Mouse (Mus musculus) spleen, postnatal 10 days (tissue): ENCODE data around the gene Tmed9.

ENCODE experiments used
- DNase-seq, 2 experiments: peaks; one replicate each; pipeline ENCODE4 v3.0.0; 2021 to 2022; ENCODE audit warnings: low spot score in 2 of 2

The Tmed9 gene

DNA sequence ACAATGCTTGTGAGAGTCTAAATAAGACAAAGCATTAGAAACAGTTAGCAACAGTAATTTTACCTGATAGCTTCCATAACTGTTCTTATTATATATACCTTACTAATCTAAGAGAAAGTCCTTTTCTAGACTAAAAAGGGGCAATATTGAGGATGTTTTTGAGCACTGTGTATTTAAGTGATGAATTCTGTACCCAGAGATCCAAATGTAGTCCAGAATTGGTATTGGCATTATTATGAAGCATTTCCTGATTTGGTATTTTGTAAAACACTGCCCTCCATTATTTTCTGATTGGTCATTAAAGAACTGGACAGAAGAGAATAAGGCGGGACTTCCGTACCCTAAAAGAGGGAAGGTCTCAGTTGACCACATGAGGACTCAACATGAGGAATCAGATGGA, at the start of gene Tmed9:
Gene Tmed9, plus strand, starts transcription at position 301 of the 400 bp plus-strand sequence.
- no peak for DNase-seq

DNA sequence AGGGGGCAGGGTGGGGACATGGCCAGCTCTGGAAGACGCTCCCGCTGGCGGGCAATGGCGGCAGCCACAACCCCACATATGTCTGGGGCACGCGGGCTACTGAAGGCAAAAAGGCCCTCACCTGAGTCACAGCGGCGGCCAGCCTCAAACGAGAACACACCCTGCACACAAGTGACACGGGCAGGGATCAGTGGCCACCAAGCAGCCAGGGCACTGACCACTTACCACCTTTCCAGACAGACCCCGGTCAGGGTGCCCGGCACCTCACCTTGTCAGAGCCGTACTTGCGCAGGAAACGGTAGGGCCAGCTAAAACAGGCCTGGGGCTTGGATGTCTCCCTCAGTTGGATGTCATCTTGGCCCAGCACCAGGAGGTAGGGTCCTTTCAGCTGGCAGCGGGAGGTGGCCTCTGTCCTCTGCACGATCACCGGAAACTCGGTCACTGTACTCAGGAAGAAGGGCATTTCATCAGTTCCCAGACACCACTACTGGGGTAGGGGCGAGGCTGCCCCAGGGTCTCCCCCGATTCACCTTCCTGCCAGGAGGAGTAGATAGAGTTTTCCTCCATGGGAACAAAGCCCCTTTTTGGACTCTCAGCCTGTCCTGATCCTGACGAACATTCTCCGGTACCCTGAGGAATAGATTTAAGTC, 49.5 kb upstream of the Tmed9 start:
- no peak for DNase-seq

GRCm38 (mm10) chr13:55525733-55526553, 47.6 kb upstream of the Tmed9 start:
- no peak for DNase-seq

DNA sequence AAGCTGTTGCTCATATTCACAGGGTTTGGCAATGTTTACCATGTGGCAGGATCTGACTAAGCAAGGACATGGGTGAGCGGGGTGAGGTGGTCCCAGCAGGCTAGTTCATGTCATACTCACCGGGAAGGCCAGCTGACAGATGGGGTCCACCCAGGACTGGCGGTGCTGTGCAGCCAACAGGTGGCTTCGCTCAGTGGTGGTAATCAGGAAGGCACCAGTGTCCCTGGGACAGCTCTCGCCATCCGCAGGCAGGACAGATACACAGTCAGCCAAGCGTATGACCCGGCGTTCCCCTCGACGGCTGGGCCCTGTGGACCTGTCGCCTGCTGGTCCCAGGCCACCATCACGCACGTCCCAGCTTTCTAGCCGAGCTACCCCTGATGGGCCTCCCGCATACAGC, 46.3 kb upstream of the Tmed9 start:
- DNase-seq, result peak in 1 of 2 experiments; percentile 27

DNA sequence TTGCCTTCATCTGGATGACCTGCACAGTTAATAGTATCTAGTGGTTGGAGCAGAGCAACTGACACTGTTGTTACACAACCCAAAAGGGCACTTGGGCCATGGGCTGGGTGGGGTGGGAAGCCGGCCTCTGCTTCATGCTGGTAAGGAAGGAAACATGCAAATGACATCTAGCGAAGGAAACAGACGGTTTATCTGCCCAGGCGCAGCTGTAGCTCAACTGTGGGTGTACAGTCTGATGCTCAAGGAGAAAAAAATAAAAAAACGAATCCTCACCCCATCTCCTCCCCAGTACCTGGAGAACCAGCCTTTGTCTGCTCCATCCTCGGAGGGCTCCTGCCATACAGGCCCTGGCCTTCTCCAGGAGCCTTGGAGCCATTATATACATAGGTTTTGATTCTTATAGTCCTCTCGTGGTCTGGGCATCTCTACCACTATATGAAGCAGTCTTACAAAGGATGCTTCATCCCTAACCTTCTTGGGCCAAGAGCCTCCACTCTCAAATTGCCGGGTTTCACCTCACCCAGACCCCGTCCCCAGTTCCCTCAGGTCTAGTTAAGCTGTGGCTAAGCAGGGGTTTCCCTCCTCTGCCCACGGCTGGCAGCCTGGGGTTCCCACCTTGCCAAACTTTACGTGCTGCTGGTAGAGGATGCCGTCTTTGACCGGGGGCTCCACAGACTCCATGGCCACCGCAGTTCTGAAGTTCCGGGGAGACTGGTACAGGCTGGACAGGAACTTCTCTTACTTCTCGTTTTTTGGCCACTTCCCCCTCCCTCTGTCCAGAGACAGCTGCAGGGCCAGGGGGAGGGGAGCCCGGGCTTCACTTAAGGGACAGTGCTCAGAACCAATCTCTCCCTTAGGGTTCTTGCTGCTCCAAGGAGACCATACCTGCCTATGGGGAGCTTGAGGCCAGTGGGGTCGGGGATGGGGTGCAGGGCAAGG, 45.4 kb upstream of the Tmed9 start:
- DNase-seq, result peak; percentile 48 to 64

DNA sequence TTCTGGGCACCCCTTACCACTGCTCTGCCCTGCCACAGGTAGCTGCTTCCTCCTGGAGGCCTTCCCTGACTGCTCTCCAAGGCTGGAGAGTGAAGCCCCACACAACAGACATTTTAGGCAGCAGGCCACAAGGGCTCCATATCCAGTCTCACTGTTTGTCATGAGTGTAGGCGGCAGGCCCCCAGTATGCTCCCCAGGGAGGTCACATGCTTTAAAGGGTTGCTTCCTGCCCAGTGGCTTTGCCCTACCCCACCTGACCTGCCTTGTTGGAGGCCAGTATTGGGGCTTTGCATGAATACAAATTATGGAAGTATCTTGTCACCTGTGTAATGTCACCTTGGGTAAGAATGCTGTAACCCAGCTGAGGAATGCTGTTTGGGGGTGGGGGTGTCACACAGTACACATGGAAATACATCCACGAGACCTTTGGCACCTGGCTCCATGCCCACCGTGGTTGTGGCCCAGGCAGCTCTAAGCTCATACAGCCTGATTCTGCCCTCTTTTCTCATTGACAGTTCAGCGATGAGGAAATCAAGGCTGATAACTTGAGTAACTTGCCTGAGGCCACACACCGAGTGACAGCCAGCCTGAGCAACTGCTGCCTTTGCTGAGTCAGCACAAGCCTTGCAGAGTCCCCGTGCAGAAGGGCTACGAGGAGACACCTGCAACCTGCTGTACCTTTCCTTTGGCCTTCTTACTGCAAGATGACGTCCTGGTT, 44.2 kb upstream of the Tmed9 start, which contains the start of gene Dok3:
Gene Dok3, minus strand, starts transcription at position 99 of the 718 bp plus-strand sequence.
- peak; percentile 47 to 77 for DNase-seq

GRCm38 (mm10) chr13:55535191-55535590, 38.3 kb upstream of the Tmed9 start:
- DNase-seq, result no peak

DNA sequence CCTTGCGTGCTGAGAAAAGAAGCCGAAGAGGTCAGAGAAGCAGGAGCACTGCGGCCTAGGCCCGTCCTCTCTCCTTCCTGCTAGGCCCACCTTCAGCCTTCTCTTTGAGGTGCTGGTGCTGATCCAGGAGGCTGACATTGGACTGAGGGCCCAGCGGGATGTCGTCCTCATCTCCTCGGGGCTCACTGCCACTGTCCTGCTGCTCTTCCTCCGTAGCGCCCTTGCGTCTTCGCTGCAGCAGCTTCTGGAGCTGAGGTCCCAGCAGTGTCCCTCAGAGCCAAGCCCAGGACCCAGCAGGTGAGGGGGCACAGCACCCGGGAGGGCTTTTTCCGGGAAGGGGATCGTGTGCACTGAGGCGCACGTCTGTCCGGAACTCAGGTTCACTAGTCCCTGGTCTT, 37.7 kb upstream of the Tmed9 start:
- DNase-seq, result no peak

GRCm38 (mm10) chr13:55536194-55537175, 37.0 kb upstream of the Tmed9 start, which contains the start of gene Ddx41:
TSS of gene Ddx41 (minus strand) at chr13:55536658.
- peak; percentile 97 to 99 for DNase-seq

DNA sequence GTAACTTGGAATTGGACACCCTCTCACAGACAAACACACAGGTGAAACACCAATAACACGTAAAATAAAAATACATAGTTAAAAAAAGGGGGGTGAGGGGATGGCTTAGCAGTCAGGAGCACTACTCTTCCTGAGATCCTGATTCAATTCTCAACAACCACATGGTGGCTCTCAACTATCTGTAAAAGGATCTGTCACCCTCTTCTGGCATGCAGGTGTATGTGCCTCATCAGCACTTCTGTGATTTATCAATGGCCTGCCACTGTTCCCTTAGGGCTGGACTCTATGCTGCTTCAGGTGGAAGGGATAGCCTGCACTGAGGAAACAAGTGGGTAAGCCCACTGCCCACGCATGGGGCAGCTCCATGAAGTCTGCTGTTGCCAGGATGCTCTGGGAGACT, 32.6 kb upstream of the Tmed9 start:
- DNase-seq, result peak in 1 of 2 experiments; percentile 58

GRCm38 (mm10) chr13:55542891-55543290, 30.6 kb upstream of the Tmed9 start:
- no peak for DNase-seq

GRCm38 (mm10) chr13:55543447-55543846, 30.1 kb upstream of the Tmed9 start:
- DNase-seq, result no peak

GRCm38 (mm10) chr13:55544792-55545191, 28.7 kb upstream of the Tmed9 start:
- no peak for DNase-seq

DNA sequence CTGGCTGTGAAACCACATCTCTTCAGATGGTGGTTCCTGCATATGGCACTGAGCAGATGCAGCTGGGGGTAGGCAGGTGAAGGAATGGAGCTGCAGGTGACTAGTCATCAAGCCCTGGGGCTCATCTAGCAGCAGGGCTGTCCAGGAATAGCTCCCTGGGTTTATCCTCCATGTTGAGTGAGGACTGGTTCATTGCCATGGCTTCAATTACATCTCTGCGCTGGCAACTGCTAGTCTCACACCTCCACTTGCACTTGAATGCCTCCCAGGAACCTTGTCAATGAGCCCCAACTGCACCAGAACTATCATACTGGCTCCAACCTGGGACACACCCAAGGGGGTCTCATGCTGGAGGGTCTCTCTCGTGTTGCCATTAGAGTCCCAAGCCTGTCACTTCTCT, 25.6 kb upstream of the Tmed9 start:
- DNase-seq, result no peak

DNA sequence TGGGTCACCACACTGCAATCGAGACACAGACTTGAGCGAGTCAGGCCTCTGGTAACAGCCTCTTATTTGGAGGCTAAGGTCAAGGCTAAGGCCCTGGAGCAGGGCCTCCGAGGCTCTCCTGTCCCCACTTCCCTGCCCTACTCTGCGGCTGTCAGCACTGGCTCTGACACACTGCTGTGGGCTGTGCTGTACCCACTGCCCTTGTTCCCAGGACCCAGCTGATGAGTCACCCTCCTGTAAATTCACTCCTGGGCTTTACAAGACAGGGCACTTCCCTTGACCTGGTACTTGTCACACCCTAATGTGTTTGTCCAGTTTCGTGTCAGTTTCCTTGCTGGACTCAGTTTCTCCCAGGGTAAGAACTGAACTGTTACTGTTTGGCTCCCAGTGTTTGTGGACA, 25.1 kb upstream of the Tmed9 start:
- no peak for DNase-seq

GRCm38 (mm10) chr13:55549061-55549460, 24.5 kb upstream of the Tmed9 start:
- DNase-seq, result no peak

- no peak for DNase-seq
Observed at GRCm38 (mm10) chr13:55555921-55556320, 17.6 kb upstream of the Tmed9 start.

- DNase-seq, result no peak
Observed at GRCm38 (mm10) chr13:55557499-55557898, 16.0 kb upstream of the Tmed9 start.

DNA sequence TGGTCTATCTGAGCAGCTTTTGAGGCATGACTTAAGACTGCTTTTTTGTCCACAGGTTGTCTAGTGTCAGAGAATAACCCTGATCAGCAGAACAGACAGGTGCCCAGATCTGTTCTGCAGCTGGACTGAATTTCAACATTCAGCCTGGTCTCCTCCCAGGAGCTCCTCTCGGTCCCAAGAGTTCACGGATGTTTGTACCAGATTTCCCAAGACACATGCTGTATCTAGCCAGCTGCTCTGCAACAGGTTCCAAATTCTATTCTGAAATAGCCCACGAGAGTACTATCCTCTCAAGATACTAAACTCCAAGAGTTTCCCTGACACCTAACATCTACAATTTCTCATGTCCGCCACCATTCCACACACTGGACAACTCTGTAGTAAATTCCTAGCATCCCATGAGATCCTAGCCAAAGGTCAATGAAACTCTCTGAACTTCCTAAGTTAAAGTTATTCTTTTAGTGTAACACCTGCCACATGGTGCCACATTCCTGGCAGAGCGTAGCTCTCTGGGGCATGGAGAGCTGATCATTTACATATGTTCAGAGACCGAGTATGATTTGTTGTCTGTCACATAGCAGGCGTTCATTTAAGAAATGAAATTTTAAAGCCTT, 10.2 kb upstream of the Tmed9 start:
- no peak for DNase-seq

DNA sequence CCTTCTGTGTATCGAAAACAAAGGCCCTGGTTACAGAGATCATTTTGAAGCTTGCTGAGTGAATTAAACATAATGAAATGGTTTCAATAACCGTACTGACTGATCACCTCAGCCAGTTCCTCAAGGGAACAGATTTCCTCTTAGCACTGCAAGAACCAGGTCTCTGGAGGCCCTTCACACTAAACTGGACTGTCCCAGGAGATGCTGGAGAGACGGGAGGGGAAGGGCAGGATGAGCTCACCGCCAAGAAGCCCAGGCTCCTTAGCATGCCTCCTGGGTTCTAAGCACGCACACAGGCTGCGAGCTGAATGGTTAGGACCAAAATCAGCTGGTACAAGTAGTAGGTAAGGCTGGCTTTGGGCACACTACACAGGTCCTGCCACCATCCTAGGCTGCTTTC, 6.5 kb upstream of the Tmed9 start:
- no peak for DNase-seq
